Mouse (Mus musculus): ENCODE data around the gene Slc30a2. TPM values are rescaled to one million over a fixed set of nuclear protein-coding genes. Genes with fewer than 3 reads are reported as not detected.
A peak's percentile ranks its signal among the peaks of the same experiment; 100 is the strongest.
"Not testable (repeated sequence)": the region's sequence is repeated elsewhere in the genome, so short reads cannot be mapped to it uniquely, and the experiment has no call there.

Gene Slc30a2
- total and polyA plus RNA-seq, 2 experiments from 2014 or later, result 0.16 to 0.38 TPM

DNA sequence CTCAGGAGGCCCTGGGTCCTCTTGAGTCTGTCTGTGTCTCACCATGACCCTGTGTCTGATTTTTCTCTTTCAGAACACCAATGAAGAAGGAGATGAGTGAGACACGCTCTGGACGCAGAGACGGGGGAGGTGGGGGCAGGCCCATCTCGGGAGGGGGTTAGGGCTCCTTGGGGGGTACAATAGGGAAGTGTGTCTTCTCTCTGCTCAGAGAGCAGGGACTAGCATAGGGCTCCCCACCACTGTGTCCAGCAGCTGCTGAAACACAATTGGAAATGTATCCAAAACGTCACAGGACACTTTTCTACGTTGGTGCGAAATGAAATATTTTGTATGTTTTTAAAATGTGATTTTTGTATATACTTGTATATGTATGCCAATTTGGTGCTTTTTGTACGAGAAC, 14.1 kb upstream of the Slc30a2 start:
- Histone ChIP-seq H3K27ac (ENCODE audit: low read depth) (no peak overlapping the region), H3K4me3 (ENCODE audit: low read depth, low read length) (no peak overlapping the region), H3K36me3 (replicated peaks; ENCODE audit: control insufficient read depth, insufficient read depth, low read length) (peaks cover 54% of the 10 kb centered on the region), H3K4me2 (ENCODE audit: low read depth, low read length) (no peak overlapping the region), H3K9ac (replicated peaks; ENCODE audit: low read depth, low read length) (no peak overlapping the region), H3K9me3 (replicated peaks; ENCODE audit: control insufficient read depth, low read length) (no peaks in the 10 kb centered on the region), H3K4me1 (ENCODE audit: control insufficient read depth, insufficient read depth) (no peaks in the 10 kb centered on the region), H3K27me3 (ENCODE audit: control insufficient read depth, insufficient read depth, low read length) (no peaks in the 10 kb centered on the region)
- 65% methylated on average over 8 of the region's 8 CpGs for WGBS
- no peak for ATAC-seq (ENCODE audit: insufficient read depth, low read depth)
- no peak for TF ChIP-seq CTCF (IDR thresholded peaks at IDR 0.05; ENCODE audit: low read depth)
- no peak for TF ChIP-seq EP300 (IDR thresholded peaks at IDR 0.05; ENCODE audit: low read depth)
- DNase-seq (ENCODE audit: low spot score), result no peak

DNA sequence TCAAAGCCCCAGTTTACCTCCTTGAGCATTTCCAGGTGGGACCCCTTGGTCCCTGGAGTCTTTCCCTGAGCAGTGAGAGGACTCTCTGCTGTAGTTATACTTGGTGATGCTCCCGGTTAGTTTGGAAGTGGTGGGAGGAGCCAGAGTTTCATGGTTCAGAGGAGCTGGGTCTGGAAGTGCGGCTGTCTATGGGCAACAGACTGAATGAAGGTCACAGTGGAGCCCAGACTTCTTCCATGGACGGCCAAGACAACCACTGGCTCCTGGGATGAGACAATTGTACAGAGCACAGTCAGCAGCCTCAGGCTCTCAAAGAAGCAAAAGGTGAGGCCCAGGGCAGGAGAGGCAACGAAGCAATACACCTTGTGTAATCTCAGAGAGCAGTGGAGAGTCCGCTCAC, 12.7 kb upstream of the Slc30a2 start:
- DNase-seq (ENCODE audit: low spot score), result peak; percentile 16
- no peak for TF ChIP-seq CTCF (IDR thresholded peaks at IDR 0.05; ENCODE audit: low read depth)
- no peak for TF ChIP-seq EP300 (IDR thresholded peaks at IDR 0.05; ENCODE audit: low read depth)
- no peak overlapping the region for H3K4me3 ChIP-seq (ENCODE audit: low read depth, low read length)
- no peaks in the 10 kb centered on the region for H3K4me1 ChIP-seq (ENCODE audit: control insufficient read depth, insufficient read depth)
- WGBS, result 47% methylated on average over 5 of the region's 5 CpGs
- H3K4me2 ChIP-seq (ENCODE audit: low read depth, low read length), result no peak overlapping the region
- H3K27me3 ChIP-seq (ENCODE audit: control insufficient read depth, insufficient read depth, low read length), result no peaks in the 10 kb centered on the region
- ATAC-seq (ENCODE audit: insufficient read depth, low read depth), result peak; percentile 51
- H3K36me3 ChIP-seq (replicated peaks; ENCODE audit: control insufficient read depth, insufficient read depth, low read length), result peaks cover 41% of the 10 kb centered on the region
- H3K9me3 ChIP-seq (replicated peaks; ENCODE audit: control insufficient read depth, low read length), result no peaks in the 10 kb centered on the region
- no peak overlapping the region for H3K9ac ChIP-seq (replicated peaks; ENCODE audit: low read depth, low read length)
- H3K27ac ChIP-seq (ENCODE audit: low read depth), result peak overlapping the region; percentile 39; the same call in 1 of the 2 replicates

DNA sequence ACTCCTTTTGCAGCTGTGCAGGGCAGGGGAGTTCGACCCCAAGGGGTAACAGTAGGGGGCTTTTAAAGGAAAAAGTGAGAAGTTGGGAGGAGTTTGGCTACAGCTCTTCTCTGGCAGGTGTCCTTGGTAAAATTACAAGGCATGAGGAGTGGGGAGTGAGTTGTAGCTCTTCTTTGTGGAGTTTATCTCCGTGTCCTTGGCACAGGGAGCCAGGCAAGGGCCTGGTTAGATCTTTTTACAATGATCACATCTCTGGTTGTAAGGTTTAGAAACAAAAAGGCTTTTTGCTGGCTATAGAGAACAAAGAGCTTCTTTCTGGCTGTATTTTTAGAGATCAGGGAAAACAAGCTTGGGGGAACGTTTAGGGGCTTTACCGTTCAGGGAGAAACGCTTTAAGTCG, 1.8 kb upstream of the Slc30a2 start:
- H3K9ac ChIP-seq (replicated peaks; ENCODE audit: low read depth, low read length); H3K27ac ChIP-seq (ENCODE audit: low read depth); DNase-seq (ENCODE audit: low spot score); H3K4me3 ChIP-seq (ENCODE audit: low read depth, low read length); H3K36me3 ChIP-seq (replicated peaks; ENCODE audit: control insufficient read depth, insufficient read depth, low read length); H3K4me2 ChIP-seq (ENCODE audit: low read depth, low read length); H3K4me1 ChIP-seq (ENCODE audit: control insufficient read depth, insufficient read depth); H3K9me3 ChIP-seq (replicated peaks; ENCODE audit: control insufficient read depth, low read length); ATAC-seq (ENCODE audit: insufficient read depth, low read depth): not testable (repeated sequence)
- peaks cover 30% of the 10 kb centered on the region for H3K27me3 ChIP-seq (ENCODE audit: control insufficient read depth, insufficient read depth, low read length)
- 73% methylated on average over 6 of the region's 6 CpGs for WGBS

DNA sequence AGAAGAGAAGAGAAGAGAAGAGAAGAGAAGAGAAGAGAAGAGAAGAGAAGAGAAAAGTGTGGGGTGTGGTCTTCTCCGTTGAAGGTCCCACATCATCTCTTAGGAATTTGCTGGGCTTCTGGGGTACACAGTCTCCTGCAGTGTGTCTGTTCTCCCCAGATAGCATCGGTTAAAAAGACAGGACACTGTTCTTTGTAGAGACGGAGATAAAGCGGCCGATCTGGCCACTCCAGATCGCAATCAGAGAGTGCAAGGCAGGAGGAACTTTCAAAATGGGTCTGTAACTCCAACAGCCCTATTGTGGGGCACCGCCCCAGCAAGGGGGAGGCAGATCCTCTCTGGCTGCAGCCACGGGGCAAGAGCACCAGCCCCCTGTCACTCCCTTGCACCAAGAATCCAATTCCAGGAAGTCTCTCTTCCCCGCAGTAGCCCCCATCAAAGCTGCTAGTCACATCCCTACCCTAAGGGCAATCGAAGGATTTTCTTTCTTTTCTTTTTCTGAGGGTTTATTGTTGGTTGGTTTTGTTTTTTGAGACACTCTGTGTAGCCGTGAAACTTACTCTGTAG, 685 bp upstream of the Slc30a2 start:
- peaks cover 30% of the 10 kb centered on the region for H3K27me3 ChIP-seq (ENCODE audit: control insufficient read depth, insufficient read depth, low read length)
- H3K9ac ChIP-seq (replicated peaks; ENCODE audit: low read depth, low read length), result no peak overlapping the region
- H3K4me1 ChIP-seq (ENCODE audit: control insufficient read depth, insufficient read depth), result 0 out of 2 replicates have a peak, but pooled peaks cover 6% of the 10 kb centered on the region
- 33% methylated on average over 11 of the region's 11 CpGs for WGBS
- H3K4me2 ChIP-seq (ENCODE audit: low read depth, low read length), result no peak overlapping the region
- ATAC-seq (ENCODE audit: insufficient read depth, low read depth) (no peak), DNase-seq (ENCODE audit: low spot score) (no peak)
- TF ChIP-seq CTCF (IDR thresholded peaks at IDR 0.05; ENCODE audit: low read depth), result no peak
- no peak for TF ChIP-seq EP300 (IDR thresholded peaks at IDR 0.05; ENCODE audit: low read depth)
- no peaks in the 10 kb centered on the region for H3K36me3 ChIP-seq (replicated peaks; ENCODE audit: control insufficient read depth, insufficient read depth, low read length)
- H3K27ac ChIP-seq (ENCODE audit: low read depth), result no peak overlapping the region
- H3K4me3 ChIP-seq (ENCODE audit: low read depth, low read length), result no peak overlapping the region
- H3K9me3 ChIP-seq (replicated peaks; ENCODE audit: control insufficient read depth, low read length), result no peaks in the 10 kb centered on the region

DNA sequence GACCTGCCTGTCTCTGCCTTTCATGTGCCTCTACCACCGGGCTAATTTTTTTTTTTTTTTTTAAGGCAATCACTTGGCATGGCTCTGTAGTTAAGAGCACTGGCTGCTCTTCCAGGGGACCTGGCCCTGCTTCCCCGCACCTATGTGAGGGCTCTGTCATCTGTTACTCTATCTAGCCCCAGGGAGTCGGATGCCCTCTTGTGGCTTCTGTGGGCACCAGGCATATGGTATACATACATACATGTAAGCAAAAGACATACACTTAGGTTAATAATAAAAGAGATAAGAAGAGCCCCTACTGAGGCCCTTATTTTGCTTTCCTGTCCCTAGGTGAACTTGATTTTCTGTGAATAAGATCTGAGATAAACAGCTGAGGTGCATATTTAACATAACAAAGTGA, 1.6 kb downstream of the Slc30a2 start:
- ATAC-seq (ENCODE audit: insufficient read depth, low read depth) (no peak), DNase-seq (ENCODE audit: low spot score) (no peak)
- Histone ChIP-seq H3K4me3 (ENCODE audit: low read depth, low read length) (no peak overlapping the region), H3K27ac (ENCODE audit: low read depth) (no peak overlapping the region), H3K4me1 (ENCODE audit: control insufficient read depth, insufficient read depth) (peaks cover 6% of the 10 kb centered on the region; the same call in 1 of the 2 replicates), H3K27me3 (ENCODE audit: control insufficient read depth, insufficient read depth, low read length) (peaks cover 30% of the 10 kb centered on the region), H3K9me3 (replicated peaks; ENCODE audit: control insufficient read depth, low read length) (no peaks in the 10 kb centered on the region), H3K9ac (replicated peaks; ENCODE audit: low read depth, low read length) (no peak overlapping the region), H3K4me2 (ENCODE audit: low read depth, low read length) (no peak overlapping the region), H3K36me3 (replicated peaks; ENCODE audit: control insufficient read depth, insufficient read depth, low read length) (no peaks in the 10 kb centered on the region)
- 62% methylated on average over 3 of the region's 3 CpGs for WGBS
- TF ChIP-seq EP300 (IDR thresholded peaks at IDR 0.05; ENCODE audit: low read depth) (no peak), CTCF (IDR thresholded peaks at IDR 0.05; ENCODE audit: low read depth) (no peak)

DNA sequence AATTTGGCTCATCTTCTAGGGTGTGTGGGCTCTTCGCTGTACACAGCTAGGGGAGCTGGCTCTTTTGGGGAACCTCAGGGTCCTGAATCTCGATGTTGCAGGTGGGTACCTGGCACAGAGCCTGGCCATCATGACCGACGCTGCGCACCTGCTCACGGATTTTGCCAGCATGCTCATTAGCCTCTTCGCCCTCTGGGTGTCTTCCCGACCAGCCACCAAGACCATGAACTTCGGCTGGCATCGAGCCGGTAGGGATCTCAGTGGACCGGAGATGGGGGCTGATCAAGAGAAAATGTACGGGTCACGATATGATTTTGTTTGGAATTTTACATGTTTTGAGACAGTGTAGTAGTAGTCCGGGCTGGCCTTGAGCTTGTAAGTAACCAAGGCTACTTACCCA, 2.8 kb downstream of the Slc30a2 start:
- WGBS, result 89% methylated on average over 15 of the region's 15 CpGs
- H3K4me1 ChIP-seq (ENCODE audit: control insufficient read depth, insufficient read depth), result peaks cover 6% of the 10 kb centered on the region; the same call in 1 of the 2 replicates
- no peak overlapping the region for H3K4me3 ChIP-seq (ENCODE audit: low read depth, low read length)
- peaks cover 30% of the 10 kb centered on the region for H3K27me3 ChIP-seq (ENCODE audit: control insufficient read depth, insufficient read depth, low read length)
- no peaks in the 10 kb centered on the region for H3K9me3 ChIP-seq (replicated peaks; ENCODE audit: control insufficient read depth, low read length)
- DNase-seq (ENCODE audit: low spot score), result no peak
- TF ChIP-seq CTCF (IDR thresholded peaks at IDR 0.05; ENCODE audit: low read depth) (no peak), EP300 (IDR thresholded peaks at IDR 0.05; ENCODE audit: low read depth) (no peak)
- H3K4me2 ChIP-seq (ENCODE audit: low read depth, low read length), result no peak overlapping the region
- no peak for ATAC-seq (ENCODE audit: insufficient read depth, low read depth)
- no peaks in the 10 kb centered on the region for H3K36me3 ChIP-seq (replicated peaks; ENCODE audit: control insufficient read depth, insufficient read depth, low read length)
- H3K27ac ChIP-seq (ENCODE audit: low read depth), result no peak overlapping the region
- no peak overlapping the region for H3K9ac ChIP-seq (replicated peaks; ENCODE audit: low read depth, low read length)

All from heart, postnatal 0 days (tissue).